Mouse (Mus musculus) liver, embryonic 18 days (tissue): ENCODE results near the gene Sirt2. TPM values are rescaled to one million over a fixed set of nuclear protein-coding genes. Genes with fewer than 3 reads are reported as not detected.

ENCODE experiments used
- polyA plus RNA-seq: library from polyadenylated mRNA; depleted of rRNA; stranded (reverse); fragments of >200 nt; gene quantifications from 2 replicates; pipeline ENCODE4 v1.2.3, GENCODE M21; 2012; rRNA removed

Gene Sirt2
- 20.9 and 23.4 TPM in 2 replicates for polyA plus RNA-seq

GRCm38 (mm10) chr7:28766173-28766879 is at the start of gene Sirt2:
Sirt2 (plus strand) TSS chr7:28766735.

GRCm38 (mm10) chr7:28741709-28742438 is 24.7 kb upstream of the Sirt2 start, which contains the start of the genes Mrps12 and Sars2:
Mrps12 (minus strand) TSS chr7:28741820.
Sars2 (plus strand) TSS chr7:28741992.

GRCm38 (mm10) chr7:28756079-28756478 is 10.5 kb upstream of the Sirt2 start, which contains the start of gene Ccer2:
Ccer2 (plus strand) TSS chr7:28756174.

GRCm38 (mm10) chr7:28767462-28767965 is 979 bp downstream of the Sirt2 start, which contains the start of gene Nfkbib:
Nfkbib (minus strand) TSS chr7:28767512.

DNA sequence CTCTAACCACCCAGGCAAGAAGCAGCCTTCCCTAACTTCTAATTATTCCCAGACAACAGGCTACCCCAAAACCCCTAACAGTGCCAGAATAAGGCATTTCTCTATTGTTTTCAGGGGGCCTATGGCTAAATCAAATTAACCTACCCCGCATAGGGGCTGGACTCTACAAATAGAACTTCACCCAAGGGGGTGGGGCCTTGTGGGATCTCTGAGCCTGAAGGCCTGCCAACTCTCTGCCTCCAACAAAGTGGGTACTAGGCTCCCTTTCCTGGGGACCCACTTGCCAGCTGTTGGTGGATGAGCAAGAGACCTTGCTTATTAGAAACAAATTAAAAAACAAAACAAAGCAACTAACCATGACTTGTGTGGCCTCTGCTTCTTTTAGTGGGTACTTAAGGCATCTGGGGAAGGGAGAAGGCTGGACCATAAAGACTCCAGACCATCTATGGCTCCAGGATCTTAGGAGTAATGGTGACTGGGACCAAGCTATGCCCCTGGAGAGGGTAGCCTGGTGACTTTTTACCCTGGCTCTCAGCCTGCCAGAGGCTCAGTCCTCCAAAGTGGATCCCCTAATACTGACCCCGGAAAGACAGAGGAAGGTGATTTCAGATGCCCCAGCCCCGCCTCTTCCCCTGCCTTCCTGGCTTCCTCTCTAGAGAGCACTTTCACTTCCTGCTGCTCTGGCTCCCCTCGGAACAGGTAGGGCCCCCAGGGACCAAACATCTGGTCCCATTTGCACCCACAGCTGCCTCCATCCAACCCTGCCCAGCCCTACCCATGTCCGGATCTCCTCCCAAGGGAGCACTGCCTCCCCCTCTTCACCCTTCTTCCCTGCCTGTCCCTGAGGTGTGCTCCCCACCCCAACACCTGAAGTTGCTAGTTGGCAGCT is 22.0 kb downstream of the Sirt2 start, which contains the start of gene Rinl:
TSS of gene Rinl (plus strand) at position 663 of the 889 bp plus-strand sequence.

DNA sequence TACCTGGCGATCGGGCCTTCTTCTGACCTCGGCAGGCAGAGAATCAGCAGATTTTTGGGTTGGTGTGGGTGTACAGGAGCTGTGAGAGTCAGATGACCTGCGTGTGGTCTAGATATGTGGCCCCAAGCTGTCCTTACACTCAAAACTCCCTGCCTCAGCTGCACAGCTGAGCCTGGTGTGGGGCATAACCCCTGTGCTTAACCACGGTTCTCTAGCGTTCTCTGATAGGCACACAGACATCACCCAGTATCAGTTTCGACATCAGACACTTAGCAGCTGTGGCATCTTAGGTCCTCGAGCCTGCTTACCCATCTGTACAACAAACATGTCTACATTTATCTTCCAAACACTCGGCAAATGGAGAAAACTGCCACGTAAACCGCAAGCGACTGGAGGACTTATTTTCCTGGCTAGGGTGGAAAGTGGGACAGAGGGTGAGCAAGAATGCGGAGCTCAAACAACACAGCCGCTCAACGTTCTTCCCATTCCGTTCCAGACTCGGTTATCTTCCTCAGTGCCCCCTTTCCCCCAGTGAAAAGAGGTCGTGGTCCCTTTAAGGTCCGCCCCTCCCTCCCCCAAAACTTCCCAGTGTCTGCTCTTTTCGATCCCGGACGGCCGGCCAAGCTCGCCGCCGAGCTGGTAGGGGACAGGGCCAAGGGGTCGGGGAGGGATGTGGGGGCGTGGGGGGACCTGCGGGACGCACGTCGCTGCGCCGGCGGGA is 41.8 kb downstream of the Sirt2 start, which contains the start of gene Hnrnpl:
TSS of gene Hnrnpl (plus strand) at position 321 of the 721 bp plus-strand sequence.

DNA sequence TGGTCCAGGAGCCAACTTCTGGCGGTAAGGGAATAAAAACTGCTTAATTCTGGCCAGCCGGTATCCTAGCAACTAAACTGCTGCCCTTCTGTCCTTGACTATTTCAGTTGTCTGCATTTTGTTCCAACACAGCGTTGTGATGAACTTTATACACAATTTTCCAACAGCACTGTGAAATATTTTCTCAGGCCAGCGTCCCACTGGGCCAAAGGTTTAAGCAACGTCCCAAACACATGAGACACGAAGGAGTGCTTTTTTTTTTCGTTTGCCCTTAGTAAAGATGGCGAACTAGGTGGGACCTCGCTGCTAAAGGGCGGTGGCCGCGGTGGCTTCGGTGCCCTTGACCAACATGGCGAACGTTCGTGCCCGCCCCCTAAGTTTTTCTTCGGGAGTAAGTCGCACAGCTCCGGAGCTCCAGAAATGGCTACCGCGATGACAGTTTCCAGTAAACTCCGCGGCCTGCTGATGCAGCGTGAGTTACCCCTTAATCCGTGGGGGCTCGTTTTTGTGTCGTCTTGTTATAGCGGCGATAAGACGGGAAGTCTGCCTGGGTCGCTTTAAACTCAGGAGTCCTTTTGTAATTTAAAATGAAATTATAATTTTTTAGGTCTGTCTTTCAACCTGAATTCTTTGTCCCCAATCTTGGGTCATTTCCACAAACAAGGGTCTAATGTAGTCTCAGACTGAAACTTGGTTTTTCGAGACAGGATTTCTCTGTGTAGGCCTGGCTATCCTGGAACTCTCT is 58.6 kb downstream of the Sirt2 start, which contains the start of gene Ech1:
TSS of gene Ech1 (plus strand) at position 277 of the 745 bp plus-strand sequence.

DNA sequence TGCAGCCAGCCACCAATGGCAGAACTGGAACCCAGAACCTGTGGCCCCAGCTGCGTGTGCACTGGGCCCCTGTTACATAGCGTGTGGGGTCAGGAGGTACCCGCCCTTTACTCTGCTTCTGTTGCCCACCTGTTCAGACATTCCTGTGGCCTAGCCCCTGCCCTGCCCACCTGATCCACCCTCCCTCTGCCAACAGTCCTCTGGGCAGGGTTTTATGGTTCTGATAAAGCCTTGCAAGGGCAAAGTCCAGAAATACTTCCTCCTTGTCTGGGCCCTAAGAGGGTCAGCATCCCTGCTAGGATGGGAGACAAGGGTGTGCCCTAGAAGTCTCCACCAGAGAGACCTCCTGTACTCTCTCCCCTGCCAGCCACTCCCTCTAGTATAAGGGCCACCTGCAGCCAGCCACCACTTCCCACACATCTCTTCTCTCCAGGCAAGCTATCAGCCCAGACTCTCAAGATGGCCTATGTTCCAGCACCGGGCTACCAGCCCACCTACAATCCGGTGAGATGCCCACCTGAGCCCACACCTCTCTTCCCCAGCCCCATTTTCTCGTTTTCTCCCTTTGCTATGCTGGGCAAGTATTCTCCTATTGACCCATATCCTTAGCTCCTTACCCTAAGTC is 67.3 kb downstream of the Sirt2 start, which contains the start of gene Lgals4:
TSS of gene Lgals4 (plus strand) at position 132 of the 625 bp plus-strand sequence.

Other genes with a start within 250 kb of the Sirt2 start
- gene Ifnl3, start 243.9 kb upstream of the Sirt2 start, polyA plus RNA-seq = not detected in 2 replicates
- 0.46 and 2.9 TPM in 2 replicates for gene Sycn, start 225.8 kb upstream of the Sirt2 start, polyA plus RNA-seq
- gene Nccrp1, start 219.5 kb upstream of the Sirt2 start, polyA plus RNA-seq = 0.04 and 0.07 TPM in 2 replicates
- 8.5 and 12.5 TPM in 2 replicates for gene Samd4b, start 168.6 kb upstream of the Sirt2 start, polyA plus RNA-seq
- 7.5 and 9.7 TPM in 2 replicates for gene Pak4, start 168.6 kb upstream of the Sirt2 start, polyA plus RNA-seq
- gene Acp7, start 135.4 kb upstream of the Sirt2 start, polyA plus RNA-seq = not detected in 2 replicates
- 0.81 and 0.97 TPM in 2 replicates for gene Fbxo27, start 73.9 kb upstream of the Sirt2 start, polyA plus RNA-seq
- gene Fbxo17, start 49.9 kb upstream of the Sirt2 start, polyA plus RNA-seq = 1.3 and 1.4 TPM in 2 replicates
- 51.8 and 57.9 TPM in 2 replicates for gene Mrps12, start 24.9 kb upstream of the Sirt2 start, polyA plus RNA-seq
- 8.3 and 8.6 TPM in 2 replicates for gene Sars2, start 24.7 kb upstream of the Sirt2 start, polyA plus RNA-seq
- gene Ccer2, start 10.6 kb upstream of the Sirt2 start, polyA plus RNA-seq = not detected in 2 replicates
- 15.6 and 17.5 TPM in 2 replicates for gene Nfkbib, start 777 bp downstream of the Sirt2 start, polyA plus RNA-seq
- gene Rinl, start 22.2 kb downstream of the Sirt2 start, polyA plus RNA-seq = 5.4 and 6.7 TPM in 2 replicates
- gene Hnrnpl, start 41.8 kb downstream of the Sirt2 start, polyA plus RNA-seq = 125 and 133 TPM in 2 replicates
- gene Ech1, start 58.5 kb downstream of the Sirt2 start, polyA plus RNA-seq = 480 and 495 TPM in 2 replicates
- 34.3 and 43.3 TPM in 2 replicates for gene Lgals4, start 67.1 kb downstream of the Sirt2 start, polyA plus RNA-seq
- gene Lgals7, start 97.1 kb downstream of the Sirt2 start, polyA plus RNA-seq = 0.79 and 0.81 TPM in 2 replicates
- gene Capn12, start 114.7 kb downstream of the Sirt2 start, polyA plus RNA-seq = 0.02 and 0.03 TPM in 2 replicates
- 81.9 and 90.7 TPM in 2 replicates for gene Actn4, start 195.6 kb downstream of the Sirt2 start, polyA plus RNA-seq
- gene Eif3k, start 215.1 kb downstream of the Sirt2 start, polyA plus RNA-seq = 189 and 226 TPM in 2 replicates
- 17.3 and 19.2 TPM in 2 replicates for gene Map4k1, start 215.3 kb downstream of the Sirt2 start, polyA plus RNA-seq